Mouse (Mus musculus): Measurements from ENCODE around the gene Dbn1. TPM values are rescaled to one million over a fixed set of nuclear protein-coding genes. Genes with fewer than 3 reads are reported as not detected.
A peak's percentile ranks its signal among the peaks of the same experiment; 100 is the strongest.

The Dbn1 gene
- polyA plus RNA-seq, 1 experiment, result 20.6 TPM

- Histone ChIP-seq H3K4me3 (replicated peaks; ENCODE audit: extremely low read depth, low read depth, low read length) (no peak overlapping the region), H3K4me1 (ENCODE audit: control insufficient read depth, insufficient read depth, low read length) (no peaks in the 10 kb centered on the region)
- 66% methylated on average over 16 of the region's 16 CpGs for WGBS
- TF ChIP-seq POLR2A (IDR thresholded peaks at IDR 0.05; ENCODE audit: borderline replicate concordance, extremely low read depth, low read depth, low read length) (no peak), CTCF (IDR thresholded peaks at IDR 0.05; ENCODE audit: insufficient read depth, low read length) (no peak)
- no peak for DNase-seq
These were observed 38.0 kb upstream of the Dbn1 start for GRCm38 (mm10) chr13:55525733-55526553.

DNA sequence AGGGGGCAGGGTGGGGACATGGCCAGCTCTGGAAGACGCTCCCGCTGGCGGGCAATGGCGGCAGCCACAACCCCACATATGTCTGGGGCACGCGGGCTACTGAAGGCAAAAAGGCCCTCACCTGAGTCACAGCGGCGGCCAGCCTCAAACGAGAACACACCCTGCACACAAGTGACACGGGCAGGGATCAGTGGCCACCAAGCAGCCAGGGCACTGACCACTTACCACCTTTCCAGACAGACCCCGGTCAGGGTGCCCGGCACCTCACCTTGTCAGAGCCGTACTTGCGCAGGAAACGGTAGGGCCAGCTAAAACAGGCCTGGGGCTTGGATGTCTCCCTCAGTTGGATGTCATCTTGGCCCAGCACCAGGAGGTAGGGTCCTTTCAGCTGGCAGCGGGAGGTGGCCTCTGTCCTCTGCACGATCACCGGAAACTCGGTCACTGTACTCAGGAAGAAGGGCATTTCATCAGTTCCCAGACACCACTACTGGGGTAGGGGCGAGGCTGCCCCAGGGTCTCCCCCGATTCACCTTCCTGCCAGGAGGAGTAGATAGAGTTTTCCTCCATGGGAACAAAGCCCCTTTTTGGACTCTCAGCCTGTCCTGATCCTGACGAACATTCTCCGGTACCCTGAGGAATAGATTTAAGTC is 36.2 kb upstream of the Dbn1 start:
- DNase-seq, result no peak
- H3K4me3 ChIP-seq (replicated peaks; ENCODE audit: extremely low read depth, low read depth, low read length), result no peak overlapping the region
- TF ChIP-seq POLR2A (IDR thresholded peaks at IDR 0.05; ENCODE audit: borderline replicate concordance, extremely low read depth, low read depth, low read length) (no peak), CTCF (IDR thresholded peaks at IDR 0.05; ENCODE audit: insufficient read depth, low read length) (no peak)
- WGBS, result 86% methylated on average over 23 of the region's 23 CpGs
- no peaks in the 10 kb centered on the region for H3K4me1 ChIP-seq (ENCODE audit: control insufficient read depth, insufficient read depth, low read length)

- no peak for TF ChIP-seq CTCF (IDR thresholded peaks at IDR 0.05; ENCODE audit: insufficient read depth, low read length)
- no peak for TF ChIP-seq POLR2A (IDR thresholded peaks at IDR 0.05; ENCODE audit: borderline replicate concordance, extremely low read depth, low read depth, low read length)
- no peak for DNase-seq
- no peaks in the 10 kb centered on the region for H3K4me1 ChIP-seq (ENCODE audit: control insufficient read depth, insufficient read depth, low read length)
- WGBS, result 64% methylated on average over 17 of the region's 17 CpGs
- H3K4me3 ChIP-seq (replicated peaks; ENCODE audit: extremely low read depth, low read depth, low read length), result no peak overlapping the region
These were observed 35.4 kb upstream of the Dbn1 start for GRCm38 (mm10) chr13:55523278-55523677.

DNA sequence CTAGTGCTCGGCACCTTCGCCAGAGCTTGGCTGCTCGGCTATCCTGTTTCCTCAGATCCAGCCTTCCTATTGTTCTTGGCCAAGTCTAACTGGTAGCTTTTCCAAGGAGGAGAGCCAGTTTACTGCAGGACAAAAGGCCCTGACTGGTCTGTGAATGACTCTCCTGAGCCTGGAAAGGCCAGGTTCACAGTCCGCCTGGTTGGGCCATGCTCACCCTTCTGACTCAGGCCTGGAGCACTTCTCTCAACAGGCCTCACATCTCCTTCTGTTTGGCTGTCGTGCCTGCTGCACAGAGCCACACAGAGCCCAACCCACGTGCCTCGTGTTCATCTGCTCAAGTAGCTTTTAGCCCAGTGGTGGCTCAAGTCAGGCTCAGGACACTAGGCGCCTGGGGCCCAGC is 34.8 kb upstream of the Dbn1 start:
- TF ChIP-seq POLR2A (IDR thresholded peaks at IDR 0.05; ENCODE audit: borderline replicate concordance, extremely low read depth, low read depth, low read length) (no peak), CTCF (IDR thresholded peaks at IDR 0.05; ENCODE audit: insufficient read depth, low read length) (no peak)
- WGBS, result 58% methylated on average over 8 of the region's 8 CpGs
- Histone ChIP-seq H3K4me1 (ENCODE audit: control insufficient read depth, insufficient read depth, low read length) (no peaks in the 10 kb centered on the region), H3K4me3 (replicated peaks; ENCODE audit: extremely low read depth, low read depth, low read length) (no peak overlapping the region)
- DNase-seq, result no peak

- TF ChIP-seq CTCF (IDR thresholded peaks at IDR 0.05; ENCODE audit: insufficient read depth, low read length), result no peak
- TF ChIP-seq POLR2A (IDR thresholded peaks at IDR 0.05; ENCODE audit: borderline replicate concordance, extremely low read depth, low read depth, low read length), result no peak
- 59% methylated on average over 4 of the region's 4 CpGs for WGBS
- Histone ChIP-seq H3K4me1 (ENCODE audit: control insufficient read depth, insufficient read depth, low read length) (no peaks in the 10 kb centered on the region), H3K4me3 (replicated peaks; ENCODE audit: extremely low read depth, low read depth, low read length) (no peak overlapping the region)
- no peak for DNase-seq
These were observed 31.7 kb upstream of the Dbn1 start for GRCm38 (mm10) chr13:55519606-55520005.

DNA sequence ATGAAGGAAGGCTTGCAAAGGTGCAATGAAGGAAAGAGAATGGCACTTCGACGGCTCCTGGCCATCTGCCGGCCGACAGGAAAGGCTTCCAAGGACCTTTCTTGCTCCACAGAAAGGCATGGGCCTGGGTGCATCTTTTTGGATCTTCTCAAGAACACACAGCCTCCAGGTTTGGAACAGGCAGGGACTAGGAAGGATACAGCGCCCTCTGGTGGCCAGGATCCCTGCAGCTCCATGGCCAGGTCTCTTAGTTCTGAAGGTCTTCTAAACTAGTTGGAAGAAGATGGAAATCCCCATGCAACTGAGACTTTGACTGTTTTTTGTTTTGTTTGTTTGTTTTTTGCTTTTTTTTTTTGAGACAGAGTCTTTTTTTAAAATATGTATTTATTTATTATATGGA is 29.0 kb upstream of the Dbn1 start:
- peak; percentile 88 for DNase-seq
- TF ChIP-seq CTCF (IDR thresholded peaks at IDR 0.05; ENCODE audit: insufficient read depth, low read length) (peak; percentile 95), POLR2A (IDR thresholded peaks at IDR 0.05; ENCODE audit: borderline replicate concordance, extremely low read depth, low read depth, low read length) (no peak)
- WGBS, result 5% methylated on average over 5 of the region's 5 CpGs
- Histone ChIP-seq H3K4me1 (ENCODE audit: control insufficient read depth, insufficient read depth, low read length) (peaks cover 4% of the 10 kb centered on the region; the same call in 1 of the 2 replicates), H3K4me3 (replicated peaks; ENCODE audit: extremely low read depth, low read depth, low read length) (no peak overlapping the region)

DNA sequence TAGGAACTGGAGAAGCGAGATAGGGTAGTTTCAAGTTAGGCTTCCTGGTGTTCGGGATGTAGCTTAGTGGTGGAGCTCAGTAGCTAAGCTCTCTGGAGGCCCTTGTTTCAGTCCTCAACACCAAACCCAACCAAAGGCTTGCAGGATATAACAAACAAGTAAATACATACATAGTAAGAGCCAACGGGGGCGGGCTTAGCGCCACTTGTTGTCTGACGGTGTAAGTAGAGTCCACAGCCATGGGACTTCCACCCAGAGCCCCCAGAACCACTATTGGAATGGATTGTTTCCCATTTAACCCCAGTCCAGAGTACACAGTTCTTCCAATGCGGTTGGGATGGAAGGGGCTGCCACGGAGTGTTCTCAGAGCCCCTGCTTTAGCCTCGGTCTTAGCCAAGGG is 25.9 kb upstream of the Dbn1 start:
- WGBS, result 38% methylated on average over 9 of the region's 9 CpGs
- DNase-seq, result no peak
- no peak for TF ChIP-seq POLR2A (IDR thresholded peaks at IDR 0.05; ENCODE audit: borderline replicate concordance, extremely low read depth, low read depth, low read length)
- TF ChIP-seq CTCF (IDR thresholded peaks at IDR 0.05; ENCODE audit: insufficient read depth, low read length), result no peak
- Histone ChIP-seq H3K4me3 (replicated peaks; ENCODE audit: extremely low read depth, low read depth, low read length) (no peak overlapping the region), H3K4me1 (ENCODE audit: control insufficient read depth, insufficient read depth, low read length) (peaks cover 13% of the 10 kb centered on the region)

DNA sequence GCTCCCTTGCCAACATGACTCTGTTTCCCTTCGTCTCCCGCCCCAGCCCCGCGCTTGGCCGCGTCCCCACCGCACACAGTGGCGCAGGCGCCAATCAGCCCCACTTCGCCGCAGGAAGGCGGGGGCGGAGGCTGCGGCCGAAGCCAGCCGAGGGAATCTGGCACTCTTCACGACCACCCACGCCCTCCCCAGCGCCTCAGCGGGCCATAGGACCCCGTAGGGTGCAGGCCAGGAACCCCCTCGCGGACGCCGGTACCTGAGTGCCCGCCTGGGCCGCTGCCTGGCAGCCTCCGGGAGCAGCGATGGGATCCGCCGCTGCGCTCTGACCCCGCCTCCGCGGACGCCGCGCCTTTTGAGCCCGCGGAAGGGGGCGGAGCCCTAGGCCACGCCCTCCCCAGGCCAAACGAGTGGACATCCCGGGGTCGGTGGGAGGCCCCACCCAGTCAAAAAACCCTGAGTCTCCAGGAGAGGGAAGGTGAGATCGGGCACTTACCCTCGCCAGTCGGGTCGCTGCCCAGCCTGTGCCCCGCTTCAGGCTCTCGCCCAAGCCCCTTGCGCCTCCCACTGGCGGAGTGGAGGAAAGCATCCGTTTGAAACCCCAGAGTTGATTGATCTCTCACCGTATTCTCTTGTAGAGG is 25.3 kb upstream of the Dbn1 start, which contains the start of gene Pdlim7:
TSS of gene Pdlim7 (minus strand) at position 566 of the 638 bp plus-strand sequence.
- TF ChIP-seq POLR2A (IDR thresholded peaks at IDR 0.05; ENCODE audit: borderline replicate concordance, extremely low read depth, low read depth, low read length) (peak; percentile 97), CTCF (IDR thresholded peaks at IDR 0.05; ENCODE audit: insufficient read depth, low read length) (peak; percentile 74)
- Histone ChIP-seq H3K4me1 (ENCODE audit: control insufficient read depth, insufficient read depth, low read length) (peaks cover 13% of the 10 kb centered on the region), H3K4me3 (replicated peaks; ENCODE audit: extremely low read depth, low read depth, low read length) (peak within 1 kb of the TSS; percentile 94)
- DNase-seq, result peak; percentile 94
- under 1% methylated on average over 55 of the region's 55 CpGs for WGBS

DNA sequence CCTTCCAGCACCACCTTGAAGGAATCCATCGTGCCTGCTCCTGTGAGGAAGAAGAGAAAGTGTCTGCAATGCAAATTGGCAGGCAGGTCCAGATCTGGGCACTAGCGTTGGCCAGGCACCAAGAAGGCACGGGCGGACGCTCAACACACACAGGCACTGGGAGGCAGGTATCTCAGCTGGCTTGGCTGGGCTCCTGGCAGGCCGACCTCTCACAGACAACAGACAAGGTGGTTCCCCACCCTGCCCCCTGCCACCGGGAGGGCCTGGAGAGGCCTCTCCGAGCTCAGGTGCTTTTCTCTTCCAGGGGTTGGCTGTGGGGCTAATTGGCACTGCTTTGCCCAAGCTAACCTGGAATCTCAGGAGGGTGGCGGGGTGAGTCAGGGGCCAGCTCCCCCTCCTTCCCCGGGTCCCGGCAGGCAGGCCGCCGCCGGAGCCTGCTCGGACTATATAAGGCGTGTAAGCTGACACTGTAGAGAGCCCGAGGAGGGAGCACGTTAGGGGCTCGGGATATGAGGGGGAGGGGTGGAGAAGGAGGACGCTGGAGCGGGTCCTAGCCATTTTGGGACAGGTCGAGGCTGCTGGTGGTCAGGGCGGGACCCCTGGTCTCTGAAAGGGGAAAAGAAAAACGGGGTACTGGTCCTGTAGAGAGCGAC is 24.6 kb upstream of the Dbn1 start:
- Histone ChIP-seq H3K4me1 (ENCODE audit: control insufficient read depth, insufficient read depth, low read length) (peaks cover 13% of the 10 kb centered on the region), H3K4me3 (replicated peaks; ENCODE audit: extremely low read depth, low read depth, low read length) (peak overlapping the region; percentile 94)
- 3% methylated on average over 25 of the region's 25 CpGs for WGBS
- DNase-seq, result peak; percentile 41
- TF ChIP-seq POLR2A (IDR thresholded peaks at IDR 0.05; ENCODE audit: borderline replicate concordance, extremely low read depth, low read depth, low read length) (no peak), CTCF (IDR thresholded peaks at IDR 0.05; ENCODE audit: insufficient read depth, low read length) (no peak)

All from lung, adult 2 months (tissue).